8 mouse cellular contexts compared by ENCODE assay signal in the genomic region with DNA sequence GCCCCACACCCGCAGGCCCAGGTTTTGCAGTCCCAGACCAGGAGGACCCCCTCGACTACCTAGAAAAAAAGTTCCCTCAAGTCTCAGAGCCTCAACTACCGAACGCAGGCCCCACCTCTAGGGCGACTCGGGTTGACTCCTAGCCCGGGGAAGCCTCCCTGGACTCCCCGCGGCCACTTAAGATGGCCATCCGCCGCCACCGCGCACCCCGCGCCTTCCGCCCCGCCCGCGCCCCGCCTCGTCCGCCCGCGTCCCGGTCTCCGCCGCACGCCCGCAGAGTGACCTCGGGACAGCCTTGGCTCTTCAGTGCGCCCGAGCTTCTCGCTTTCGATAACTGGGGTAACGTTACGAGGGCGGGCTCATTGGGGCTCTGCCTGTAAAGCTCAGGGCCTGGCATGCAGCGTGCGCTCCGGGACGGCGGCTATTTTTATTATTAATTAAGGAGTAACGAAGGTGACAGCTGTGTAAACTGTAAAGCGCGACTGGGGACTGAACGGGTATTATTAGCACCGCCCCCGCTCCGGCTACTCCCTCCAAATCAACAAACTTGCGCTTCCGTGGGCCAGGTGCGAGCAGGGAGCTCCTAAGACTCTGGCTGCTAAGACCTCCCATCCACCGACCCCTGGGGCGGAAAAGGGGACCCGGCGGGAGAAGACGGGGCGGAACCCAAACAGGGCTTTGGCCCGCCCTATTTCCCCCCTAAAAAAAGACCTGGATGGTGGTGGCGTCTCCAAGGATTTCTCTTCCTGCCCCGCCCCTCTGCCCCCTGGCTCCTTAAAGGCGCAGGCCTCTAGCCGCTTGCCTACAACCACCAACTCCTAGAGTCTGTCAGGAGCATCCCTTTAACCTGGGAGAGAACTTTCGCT. TPM values are rescaled to one million over a fixed set of nuclear protein-coding genes. Genes with fewer than 3 reads are reported as not detected.
DNase-seq lines count a peak whose midpoint lies in the region; ATAC-seq and TF ChIP-seq lines count a peak whose summit lies in the region.

A gene (minus strand): TSS at position 624 of the 866 bp plus-strand sequence.

- dilution Hi-C loops in CH12.LX (cut with MboI; ENCODE audit: extremely low pct_ligation_motif_present, extremely low pct_unique_long_range_greater_than_20kb, low sequenced_read_pairs): no loop called here

- under 1% methylated on average over 64 of the region's 64 CpGs for WGBS in forebrain, embryonic 12.5 days
- under 1% methylated on average over 64 of the region's 64 CpGs for WGBS in heart, embryonic 16.5 days
- 2% methylated on average over 64 of the region's 64 CpGs for WGBS in liver, embryonic 15.5 days (ENCODE audit: insufficient replicate concordance)
- under 1% methylated on average over 64 of the region's 64 CpGs for WGBS in neural tube, embryonic 12.5 days

- TF ChIP-seq EP300 in CH12.LX (IDR thresholded peaks at IDR 0.05; ENCODE audit: low read length): 0 out of 2 replicates have a peak, but pooled peaks have one; percentile 9

- TF ChIP-seq CTCF in CH12.LX (conservative IDR thresholded peaks at IDR 0.05 in 1 of 2, IDR thresholded peaks at IDR 0.05 in 1 of 2; ENCODE audit: low read depth in 2 of 2, low read length in 2 of 2): no peak

- no peaks in the 10 kb centered on the region for H3K27me3 ChIP-seq in CH12.LX (replicated peaks)
- H3K27me3 ChIP-seq in forebrain, embryonic 12.5 days: no peaks in the 10 kb centered on the region
- H3K27me3 ChIP-seq in heart, embryonic 16.5 days (ENCODE audit: control insufficient read depth, insufficient read depth, low read length): no peaks in the 10 kb centered on the region
- peaks cover 59% of the 10 kb centered on the region for H3K27me3 ChIP-seq in liver, embryonic 15.5 days
- no peaks in the 10 kb centered on the region for H3K27me3 ChIP-seq in neural tube, embryonic 12.5 days (replicated peaks)

- H3K4me1 ChIP-seq in CH12.LX (ENCODE audit: control insufficient read depth in 1 of 2, insufficient read depth in 2 of 2): peaks cover 3 to 30% of the 10 kb centered on the region in 2 experiments; a peak in 3 of 4 replicates
- peaks cover 3% of the 10 kb centered on the region; the same call in 1 of the 2 replicates for H3K4me1 ChIP-seq in brown adipose tissue, adult 24 weeks (ENCODE audit: control insufficient read depth, insufficient read depth, insufficient read length, low read length)
- peaks cover 53% of the 10 kb centered on the region for H3K4me1 ChIP-seq in forebrain, embryonic 12.5 days
- H3K4me1 ChIP-seq in heart, embryonic 16.5 days (ENCODE audit: control insufficient read depth, insufficient read depth, low read length): peaks cover 29% of the 10 kb centered on the region
- H3K4me1 ChIP-seq in liver, embryonic 15.5 days (replicated peaks): peaks cover 12% of the 10 kb centered on the region; the same call in 1 of the 2 replicates
- peaks cover 40% of the 10 kb centered on the region for H3K4me1 ChIP-seq in neural tube, embryonic 12.5 days

- H3K4me3 ChIP-seq in CH12.LX (replicated peaks in 1 of 3; ENCODE audit: low read depth in 2 of 3, low read length in 2 of 3, poor library complexity in 1 of 3): peak within 1 kb of the TSS; percentile 80 to 92 (median 85)
- H3K4me3 ChIP-seq in brown adipose tissue, adult 24 weeks (ENCODE audit: insufficient read depth, low read depth, low read length): peak within 1 kb of the TSS; percentile 95
- peak within 1 kb of the TSS; percentile 82 for H3K4me3 ChIP-seq in forebrain, embryonic 12.5 days (replicated peaks)
- H3K4me3 ChIP-seq in heart, embryonic 16.5 days (ENCODE audit: low read length): peak within 1 kb of the TSS; percentile 80
- H3K4me3 ChIP-seq in liver, embryonic 15.5 days (replicated peaks): peak within 1 kb of the TSS; percentile 60
- peak within 1 kb of the TSS; percentile 76 for H3K4me3 ChIP-seq in neural tube, embryonic 12.5 days

- peak; percentile 77 for ATAC-seq in forebrain, embryonic 12.5 days (ENCODE audit: low FRiP score)
- ATAC-seq in heart, embryonic 16.5 days (replicated peaks; ENCODE audit: extremely low read depth, insufficient read depth, low FRiP score): peak; percentile 84
- ATAC-seq in liver, embryonic 15.5 days (ENCODE audit: insufficient read depth): peak; percentile 58
- ATAC-seq in neural tube, embryonic 12.5 days (ENCODE audit: low FRiP score, low read depth): peak; percentile 61

- in situ Hi-C loops in CH12.LX (cut with MboI; ENCODE audit: low pct_ligation_motif_present, low pct_unique_long_range_greater_than_20kb, low sequenced_read_pairs): no loop called here

- peak; percentile 30 for DNase-seq in CH12.LX (ENCODE audit: extremely low read depth)
- peak; percentile 97 to 98 for DNase-seq in kidney, postnatal 25 days
- DNase-seq in testis, postnatal 10 days (ENCODE audit: low spot score): peak; percentile 91

- peak within 1 kb of the TSS; percentile 64 for H3K9ac ChIP-seq in CH12.LX (ENCODE audit: insufficient read depth, low read depth)
- H3K9ac ChIP-seq in forebrain, embryonic 12.5 days: peak within 1 kb of the TSS; percentile 96
- H3K9ac ChIP-seq in heart, embryonic 16.5 days (ENCODE audit: low read length): peak within 1 kb of the TSS; percentile 99
- H3K9ac ChIP-seq in liver, embryonic 15.5 days: peak within 1 kb of the TSS; percentile 48
- peak within 1 kb of the TSS; percentile 94 for H3K9ac ChIP-seq in neural tube, embryonic 12.5 days

- H3K9me3 ChIP-seq in CH12.LX (replicated peaks; ENCODE audit: low read length): no peaks in the 10 kb centered on the region
- H3K9me3 ChIP-seq in forebrain, embryonic 12.5 days: no peaks in the 10 kb centered on the region
- H3K9me3 ChIP-seq in heart, embryonic 16.5 days (replicated peaks; ENCODE audit: control insufficient read depth, low read length): no peaks in the 10 kb centered on the region
- H3K9me3 ChIP-seq in liver, embryonic 15.5 days (replicated peaks): no peaks in the 10 kb centered on the region
- H3K9me3 ChIP-seq in neural tube, embryonic 12.5 days: no peaks in the 10 kb centered on the region

- no peak for TF ChIP-seq RAD21 in CH12.LX (IDR thresholded peaks at IDR 0.05; ENCODE audit: low read depth, low read length)

- peak within 1 kb of the TSS; percentile 67 for H3K4me2 ChIP-seq in CH12.LX (ENCODE audit: insufficient read depth, low read depth, poor library complexity, severe bottlenecking)
- H3K4me2 ChIP-seq in forebrain, embryonic 12.5 days: peak within 1 kb of the TSS; percentile 90
- H3K4me2 ChIP-seq in heart, embryonic 16.5 days (ENCODE audit: low read depth, low read length): peak within 1 kb of the TSS; percentile 69
- peak within 1 kb of the TSS; percentile 74 for H3K4me2 ChIP-seq in liver, embryonic 15.5 days
- H3K4me2 ChIP-seq in neural tube, embryonic 12.5 days (replicated peaks): peak within 1 kb of the TSS; percentile 93

- H3K79me2 ChIP-seq in CH12.LX (replicated peaks; ENCODE audit: control insufficient read depth, extremely low read depth, insufficient read depth, poor library complexity, severe bottlenecking): peaks cover 19% of the 10 kb centered on the region

- TF ChIP-seq POLR2A in CH12.LX (IDR thresholded peaks at IDR 0.05; ENCODE audit: low read depth, low read length): no peak; the same call in 1 of the 2 replicates

- no peak within 1 kb of the TSS for H3K27ac ChIP-seq in CH12.LX (ENCODE audit: insufficient read depth, low read depth)
- peak within 1 kb of the TSS; percentile 86 for H3K27ac ChIP-seq in brown adipose tissue, adult 24 weeks (replicated peaks; ENCODE audit: low read depth, low read length)
- peak within 1 kb of the TSS; percentile 89 for H3K27ac ChIP-seq in forebrain, embryonic 12.5 days
- H3K27ac ChIP-seq in heart, embryonic 16.5 days (ENCODE audit: low read length): peak within 1 kb of the TSS; percentile 99
- H3K27ac ChIP-seq in liver, embryonic 15.5 days (replicated peaks): peak within 1 kb of the TSS; percentile 48
- H3K27ac ChIP-seq in neural tube, embryonic 12.5 days: peak within 1 kb of the TSS; percentile 64

- H3K36me3 ChIP-seq in CH12.LX (replicated peaks in 1 of 2; ENCODE audit: control insufficient read depth in 1 of 2, insufficient read depth in 1 of 2, low read length in 1 of 2): peaks cover 7 to 26% of the 10 kb centered on the region in 2 experiments
- peaks cover 14% of the 10 kb centered on the region for H3K36me3 ChIP-seq in forebrain, embryonic 12.5 days (replicated peaks)
- H3K36me3 ChIP-seq in heart, embryonic 16.5 days (ENCODE audit: control insufficient read depth, insufficient read depth): peaks cover 2% of the 10 kb centered on the region; the same call in 1 of the 2 replicates
- no peaks in the 10 kb centered on the region for H3K36me3 ChIP-seq in liver, embryonic 15.5 days (replicated peaks)
- H3K36me3 ChIP-seq in neural tube, embryonic 12.5 days: no peaks in the 10 kb centered on the region

TF ChIP-seq in CH12.LX, 34 proteins besides CTCF, POLR2A, EP300 and RAD21 (continues in another document):
- TF ChIP-seq PAX5 (IDR thresholded peaks at IDR 0.05; ENCODE audit: low read length): no peak
- no peak for TF ChIP-seq POLR2AphosphoS2 (IDR thresholded peaks at IDR 0.05; ENCODE audit: low read depth, low read length)
- TF ChIP-seq CHD2 (IDR thresholded peaks at IDR 0.05; ENCODE audit: low read length): peak; percentile 32; the same call in 1 of the 2 replicates
- 0 out of 2 replicates have a peak, but pooled peaks have one; percentile 17 for TF ChIP-seq ZMIZ1 (IDR thresholded peaks at IDR 0.05; ENCODE audit: low read depth, low read length)
- TF ChIP-seq IRF4 (IDR thresholded peaks at IDR 0.05; ENCODE audit: low read depth, low read length): no peak; the same call in 1 of the 2 replicates
- no peak for TF ChIP-seq RCOR1 (conservative IDR thresholded peaks at IDR 0.05; ENCODE audit: low read depth, low read length)
- no peak for TF ChIP-seq TBP (conservative IDR thresholded peaks at IDR 0.05; ENCODE audit: low read depth, low read length)
- TF ChIP-seq JUN (IDR thresholded peaks at IDR 0.05; ENCODE audit: insufficient read depth, low read depth, low read length): no peak
- no peak for TF ChIP-seq USF1 (IDR thresholded peaks at IDR 0.05; ENCODE audit: low read depth, low read length)
- TF ChIP-seq ZNF384 (IDR thresholded peaks at IDR 0.05; ENCODE audit: low read depth, low read length): no peak
- TF ChIP-seq E2F4 (IDR thresholded peaks at IDR 0.05; ENCODE audit: insufficient replicate concordance, low read depth, low read length): no peak
- TF ChIP-seq BHLHE40 (IDR thresholded peaks at IDR 0.05; ENCODE audit: low read depth, low read length): no peak

RNA-seq across cellular contexts. Expression of the gene that starts here (rescaled TPM):
- total RNA-seq in CH12.LX (2012; rRNA removed) (36.1 and 44.3 TPM in 2 replicates), CH12.LX (2014; rRNA removed) (21.6 and 27.3 TPM in 2 replicates)
- polyA plus RNA-seq in CH12.LX (2012; ENCODE audit: insufficient read length, low read depth): 35.7 and 37.9 TPM in 2 replicates
- polyA plus RNA-seq in brown adipose tissue, adult 24 weeks (2012; ENCODE audit: insufficient read depth, insufficient read length, missing spikeins): 34.7 and 48.3 TPM in 2 replicates
- 33.0 and 41.4 TPM in 2 replicates for polyA plus RNA-seq in forebrain, embryonic 12.5 days (2016; fragmentation: Nextera tagmentation; extraction: Ambion mirVana)
- 48.9 and 59.3 TPM in 2 replicates for polyA plus RNA-seq in heart, embryonic 16.5 days (2015; fragmentation: Nextera tagmentation; extraction: Ambion mirVana)
- 6.3 and 7.0 TPM in 2 replicates for polyA plus RNA-seq in liver, embryonic 15.5 days (2015; fragmentation: Nextera tagmentation; extraction: Ambion mirVana)
- 34.9 and 37.7 TPM in 2 replicates for polyA plus RNA-seq in neural tube, embryonic 12.5 days (2016; fragmentation: Nextera tagmentation; extraction: Ambion mirVana)

Comparison
In these comparisons a context has a peak if more than half of its experiments do, and no peak if none do; other contexts are left out.
1. DNase-seq: peak in every context shown above with its lines; median percentile 98 in kidney, postnatal 25 days; 91 in testis, postnatal 10 days; 30 in CH12.LX.
2. H3K9ac ChIP-seq: peak in every context shown above with its lines; median percentile 99 in heart, embryonic 16.5 days; 96 in forebrain, embryonic 12.5 days; 94 in neural tube, embryonic 12.5 days; 64 in CH12.LX; 48 in liver, embryonic 15.5 days.